Mouse (Mus musculus) MEL (cell line): ENCODE results near the gene Gtf3c3. TPM values are rescaled to one million over a fixed set of nuclear protein-coding genes. Genes with fewer than 3 reads are reported as not detected.

ENCODE experiments used
- DNase-seq: peaks from one replicate; pipeline ENCODE4 v3.0.0; 2011; ENCODE audit warnings: low read depth, low spot score
- H3K27ac ChIP-seq: 2 replicates; pipeline ENCODE4 v1.5.1; 2012; ENCODE audit warnings: low read depth, mild to moderate bottlenecking, control low read depth, low read length, moderate library complexity; ENCODE audit not compliant: control insufficient read depth
- H3K27me3 ChIP-seq, 2 experiments: fragments of 150-350 bp in 1 of 2; sonication (generic) in 1 of 2; 2 replicates each; pipeline ENCODE4 v1.6.1; 2012; ENCODE audit warnings: low read length in 2 of 2, mild to moderate bottlenecking in 2 of 2, improper control_type of control experiment in 1 of 2, moderate library complexity in 1 of 2; ENCODE audit not compliant: insufficient read depth in 2 of 2, control insufficient read depth in 1 of 2
- H3K36me3 ChIP-seq, 2 experiments: 2 replicates each; pipeline ENCODE4 v1.6.1; 2012 to 2014; ENCODE audit warnings: low read length in 2 of 2, improper control_type of control experiment in 1 of 2, inconsistent platforms in 1 of 2, mild to moderate bottlenecking in 1 of 2; ENCODE audit not compliant: insufficient read depth in 2 of 2, control insufficient read depth in 1 of 2
- H3K4me1 ChIP-seq, 2 experiments: fragments of 150-350 bp in 1 of 2; sonication (generic) in 1 of 2; 2 replicates each; pipeline ENCODE4 v1.6.1; 2012; ENCODE audit warnings: low read length in 2 of 2, improper control_type of control experiment in 1 of 2, mild to moderate bottlenecking in 1 of 2; ENCODE audit not compliant: insufficient read depth in 2 of 2, control insufficient read depth in 1 of 2
- H3K4me3 ChIP-seq, 2 experiments: fragments of 150-350 bp in 1 of 2; sonication (generic) in 1 of 2; 2 replicates each; pipeline ENCODE4 v1.5.1; 2012; ENCODE audit warnings: low read depth in 2 of 2, low read length in 2 of 2, mild to moderate bottlenecking in 2 of 2, moderate library complexity in 2 of 2, control low read depth in 1 of 2, improper control_type of control experiment in 1 of 2; ENCODE audit not compliant: control insufficient read depth in 1 of 2, insufficient read depth in 1 of 2
- H3K79me2 ChIP-seq: 2 replicates; pipeline ENCODE4 v1.6.1; 2012; ENCODE audit warnings: mild to moderate bottlenecking, low read length, moderate library complexity; ENCODE audit not compliant: control insufficient read depth, poor library complexity, insufficient read depth
- H3K9ac ChIP-seq: 2 replicates; pipeline ENCODE4 v1.6.1; 2012; ENCODE audit warnings: low read depth, mild to moderate bottlenecking, control low read depth, low read length, moderate library complexity; ENCODE audit not compliant: control insufficient read depth, poor library complexity, severe bottlenecking
- H3K9me3 ChIP-seq: fragments of 150-350 bp; sonication (generic); replicated peaks from 2 replicates; pipeline ENCODE4 v1.6.1; 2012; ENCODE audit warnings: mild to moderate bottlenecking, low read length, improper control_type of control experiment, moderate library complexity; ENCODE audit not compliant: insufficient read depth
- CHD2 ChIP-seq: IDR thresholded peaks from 2 replicates; pipeline ENCODE4 v1.6.1; 2011; ENCODE audit warnings: low read length, improper control_type of control experiment
- CTCF ChIP-seq, 3 experiments: IDR thresholded peaks in 2 of 3; conservative IDR thresholded peaks in 1 of 3; 2 replicates each; pipeline ENCODE4 v1.5.1; 2011 to 2012; ENCODE audit warnings: low read length in 3 of 3, low read depth in 2 of 3, mild to moderate bottlenecking in 2 of 3, improper control_type of control experiment in 1 of 3, inconsistent platforms in 1 of 3, mixed read lengths in 1 of 3, moderate library complexity in 1 of 3; ENCODE audit not compliant: control insufficient read depth in 1 of 3, insufficient read depth in 1 of 3, poor library complexity in 1 of 3, severe bottlenecking in 1 of 3
- EP300 ChIP-seq, 2 experiments: IDR thresholded peaks; 2 replicates each; pipeline ENCODE4 v1.6.1; 2011; ENCODE audit warnings: improper control_type of control experiment in 2 of 2, low read length in 2 of 2, low read depth in 1 of 2, mild to moderate bottlenecking in 1 of 2
- ETS1 ChIP-seq: IDR thresholded peaks from 2 replicates; pipeline ENCODE4 v1.6.1; 2012; ENCODE audit warnings: low read depth, mild to moderate bottlenecking, inconsistent platforms, low read length, improper control_type of control experiment, moderate library complexity
- GATA1 ChIP-seq: IDR thresholded peaks from 2 replicates; pipeline ENCODE4 v1.6.1; 2011; ENCODE audit warnings: low read depth, low read length, improper control_type of control experiment
- JUND ChIP-seq: IDR thresholded peaks from 2 replicates; pipeline ENCODE4 v1.6.1; 2011; ENCODE audit warnings: low read depth, mild to moderate bottlenecking, improper control_type of control experiment, low read length
- KAT2A ChIP-seq: conservative IDR thresholded peaks from 2 replicates; pipeline ENCODE4 v1.6.1; 2012; ENCODE audit warnings: low read depth, low read length, improper control_type of control experiment, inconsistent platforms
- MAFK ChIP-seq: IDR thresholded peaks from 2 replicates; pipeline ENCODE4 v1.6.1; 2011; ENCODE audit warnings: low read depth, mild to moderate bottlenecking, low read length, improper control_type of control experiment, borderline replicate concordance
- MAX ChIP-seq: IDR thresholded peaks from 2 replicates; pipeline ENCODE4 v1.6.1; 2011; ENCODE audit warnings: low read length, improper control_type of control experiment
- MAZ ChIP-seq: IDR thresholded peaks from 2 replicates; pipeline ENCODE4 v1.6.1; 2012; ENCODE audit warnings: low read depth, mild to moderate bottlenecking, inconsistent platforms, low read length, improper control_type of control experiment
- MEF2A ChIP-seq: IDR thresholded peaks from 2 replicates; pipeline ENCODE4 v1.6.1; 2014; ENCODE audit warnings: low read depth, mild to moderate bottlenecking, inconsistent platforms, low read length, improper control_type of control experiment; ENCODE audit not compliant: poor library complexity, insufficient replicate concordance, severe bottlenecking; ENCODE audit errors: extremely low read depth
- MXI1 ChIP-seq: IDR thresholded peaks from 2 replicates; pipeline ENCODE4 v1.6.1; 2011; ENCODE audit warnings: mild to moderate bottlenecking, low read depth, low read length, improper control_type of control experiment
- MYC ChIP-seq: IDR thresholded peaks from 2 replicates; pipeline ENCODE4 v1.6.1; 2011; ENCODE audit warnings: low read depth, mild to moderate bottlenecking, low read length, improper control_type of control experiment, moderate library complexity
- POLR2A ChIP-seq, 2 experiments: IDR thresholded peaks; 2 replicates each; pipeline ENCODE4 v1.6.1; 2011 to 2012; ENCODE audit warnings: low read length in 2 of 2, mild to moderate bottlenecking in 2 of 2, control low read depth in 1 of 2, improper control_type of control experiment in 1 of 2, low read depth in 1 of 2, moderate library complexity in 1 of 2; ENCODE audit not compliant: control insufficient read depth in 1 of 2, insufficient read depth in 1 of 2, poor library complexity in 1 of 2
- POLR2AphosphoS2 ChIP-seq: IDR thresholded peaks from 2 replicates; pipeline ENCODE4 v1.6.1; 2011; ENCODE audit warnings: low read length, improper control_type of control experiment
- POLR2AphosphoS5 ChIP-seq: IDR thresholded peaks from 2 replicates; pipeline ENCODE4 v1.6.1; 2012; ENCODE audit warnings: low read depth, borderline replicate concordance, mild to moderate bottlenecking, inconsistent platforms, low read length, moderate library complexity, mixed read lengths
- RCOR1 ChIP-seq: IDR thresholded peaks from 2 replicates; pipeline ENCODE4 v1.6.1; 2012; ENCODE audit warnings: low read depth, mild to moderate bottlenecking, inconsistent platforms, low read length, improper control_type of control experiment
- SIN3A ChIP-seq: IDR thresholded peaks from 2 replicates; pipeline ENCODE4 v1.6.1; 2012; ENCODE audit warnings: low read length, improper control_type of control experiment, inconsistent platforms
- TBP ChIP-seq: IDR thresholded peaks from 2 replicates; pipeline ENCODE4 v1.8.0; 2011; ENCODE audit warnings: low read depth, low read length, improper control_type of control experiment
- UBTF ChIP-seq: IDR thresholded peaks from 2 replicates; pipeline ENCODE4 v1.6.1; 2012; ENCODE audit warnings: low read depth, mild to moderate bottlenecking, inconsistent platforms, low read length, improper control_type of control experiment, moderate library complexity, borderline replicate concordance; ENCODE audit not compliant: insufficient read depth
- USF2 ChIP-seq, 2 experiments: IDR thresholded peaks; 2 replicates each; pipeline ENCODE4 v1.6.1; 2011 to 2012; ENCODE audit warnings: improper control_type of control experiment in 2 of 2, low read length in 2 of 2, borderline replicate concordance in 1 of 2, inconsistent platforms in 1 of 2, low read depth in 1 of 2, mild to moderate bottlenecking in 1 of 2; ENCODE audit not compliant: insufficient read depth in 1 of 2
- ZC3H11A ChIP-seq: IDR thresholded peaks from 2 replicates; pipeline ENCODE4 v1.6.1; 2012; ENCODE audit warnings: low read depth, mild to moderate bottlenecking, inconsistent platforms, low read length, improper control_type of control experiment
- polyA plus RNA-seq, 2 experiments: library from polyadenylated mRNA; stranded (reverse) in 1 of 2; unstranded in 1 of 2; fragments of >175 nt in 1 of 2; fragments of >200 nt in 1 of 2; gene quantifications; 2 replicates each; pipeline versions ENCODE4 v1.2.1 to v1.2.4; 2012; ENCODE audit warnings: low replicate concordance in 2 of 2, low read depth in 1 of 2; ENCODE audit not compliant: insufficient read length in 2 of 2, insufficient read depth in 1 of 2, missing spikeins in 1 of 2
- total RNA-seq: library from RNA; depleted of rRNA; stranded (reverse); fragments of 300-350 nt; gene quantifications from 2 replicates; pipeline ENCODE4 v1.2.3, GENCODE M21; 2012

Gtf3c3 gene
- total and polyA plus RNA-seq, 3 experiments: 12.1 to 13.8 TPM; not detected in 1

DNA sequence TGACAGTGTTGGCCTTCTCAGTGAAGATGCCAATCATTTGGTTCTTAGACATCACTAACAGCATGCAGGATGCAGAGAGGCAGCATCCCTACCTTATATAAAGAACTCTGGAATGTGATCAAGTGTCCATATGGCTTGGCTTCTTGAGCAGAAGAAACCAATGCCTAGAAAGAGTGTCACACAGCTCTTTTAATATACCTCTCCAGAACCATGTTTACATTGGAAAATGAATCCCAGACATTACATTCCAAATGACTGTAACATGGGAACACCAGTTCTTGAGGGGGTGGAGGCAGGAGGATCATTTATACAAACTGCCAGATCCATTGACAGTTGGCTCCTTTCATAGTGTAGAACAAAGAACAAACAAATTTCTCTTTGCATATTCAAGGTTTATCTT is 29.9 kb upstream of the Gtf3c3 start:
- no peaks in the 10 kb centered on the region for H3K36me3 ChIP-seq
- TF ChIP-seq GATA1 (no peak), MAZ (no peak), JUND (no peak), MEF2A (no peak), ZC3H11A (no peak), CTCF (IDR thresholded peaks at IDR 0.05 in 2 of 3, conservative IDR thresholded peaks at IDR 0.05 in 1 of 3; ENCODE audit: control insufficient read depth in 1 of 3, insufficient read depth in 1 of 3, low read depth in 2 of 3, low read length in 3 of 3, poor library complexity in 1 of 3, severe bottlenecking in 1 of 3) (no peak), CHD2 (no peak)
- DNase-seq: no peak
- H3K4me1 ChIP-seq: no peaks in the 10 kb centered on the region
- no peak overlapping the region for H3K4me3 ChIP-seq
- no peak overlapping the region for H3K27ac ChIP-seq
- no peaks in the 10 kb centered on the region for H3K27me3 ChIP-seq
- no peaks in the 10 kb centered on the region for H3K9me3 ChIP-seq
- H3K9ac ChIP-seq: no peak overlapping the region
- no peaks in the 10 kb centered on the region for H3K79me2 ChIP-seq

DNA sequence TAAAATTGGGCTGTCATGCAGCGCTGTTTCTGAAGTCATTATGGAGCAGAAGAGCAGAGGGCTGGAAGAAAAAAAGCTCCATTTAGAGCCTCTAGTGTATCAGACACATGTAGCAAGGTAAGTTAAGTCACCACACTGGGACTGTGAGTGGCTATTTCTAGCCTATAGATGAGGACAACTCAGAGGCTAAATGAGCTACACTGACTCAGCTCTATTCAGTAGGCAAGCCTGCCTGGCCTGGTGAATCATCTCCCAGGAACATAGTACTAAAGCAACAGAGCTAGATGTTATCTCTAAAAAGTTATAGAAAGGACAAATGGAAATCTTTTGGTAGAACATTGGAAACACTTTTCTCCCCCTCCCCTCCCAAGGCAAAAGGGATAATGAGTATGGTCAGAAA is 28.6 kb upstream of the Gtf3c3 start:
- no peak overlapping the region for H3K27ac ChIP-seq
- no peaks in the 10 kb centered on the region for H3K4me1 ChIP-seq
- no peaks in the 10 kb centered on the region for H3K36me3 ChIP-seq
- H3K4me3 ChIP-seq: no peak overlapping the region
- H3K9me3 ChIP-seq: no peaks in the 10 kb centered on the region
- no peak overlapping the region for H3K9ac ChIP-seq
- no peaks in the 10 kb centered on the region for H3K79me2 ChIP-seq
- no peak for TF ChIP-seq TBP
- TF ChIP-seq MAX: no peak
- no peak for TF ChIP-seq MAZ
- TF ChIP-seq SIN3A: no peak
- no peak for TF ChIP-seq MXI1
- no peak for TF ChIP-seq ETS1
- no peak for TF ChIP-seq POLR2AphosphoS5
- TF ChIP-seq POLR2A (IDR thresholded peaks at IDR 0.05; ENCODE audit: control insufficient read depth in 1 of 2, insufficient read depth in 1 of 2, low read depth in 1 of 2, low read length in 2 of 2, poor library complexity in 1 of 2): no peak
- no peak for TF ChIP-seq MYC
- TF ChIP-seq MAFK: no peak
- TF ChIP-seq POLR2AphosphoS2: no peak
- TF ChIP-seq RCOR1: no peak
- no peak for DNase-seq
- H3K27me3 ChIP-seq: no peaks in the 10 kb centered on the region

DNA sequence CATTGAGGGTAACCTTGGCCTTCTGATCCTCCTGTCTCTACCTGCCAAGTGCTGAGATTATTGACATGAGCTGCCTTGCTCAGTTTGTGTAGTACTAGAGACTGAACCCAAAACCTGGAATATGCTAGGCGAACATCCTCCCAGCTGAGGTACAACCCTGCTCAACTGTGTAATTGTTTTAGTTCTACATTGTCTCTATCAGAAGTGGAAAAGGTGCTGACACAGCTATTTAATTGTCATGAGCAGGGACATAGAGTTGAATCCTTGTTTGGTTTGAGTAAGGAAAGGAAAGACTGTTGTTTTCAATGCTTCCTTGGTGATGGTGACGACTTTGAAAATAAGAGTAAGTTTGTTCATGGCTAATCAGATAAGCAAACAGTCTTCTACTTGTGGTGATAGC is 13.3 kb upstream of the Gtf3c3 start:
- no peak overlapping the region for H3K27ac ChIP-seq
- no peak overlapping the region for H3K9ac ChIP-seq
- TF ChIP-seq KAT2A (no peak), EP300 (IDR thresholded peaks at IDR 0.05; ENCODE audit: low read depth in 1 of 2, low read length in 2 of 2) (no peak), MYC (no peak), UBTF (no peak), USF2 (IDR thresholded peaks at IDR 0.05; ENCODE audit: borderline replicate concordance in 1 of 2, insufficient read depth in 1 of 2, low read depth in 1 of 2, low read length in 2 of 2) (no peak)
- DNase-seq: no peak
- H3K79me2 ChIP-seq: no peaks in the 10 kb centered on the region
- no peaks in the 10 kb centered on the region for H3K9me3 ChIP-seq
- no peak overlapping the region for H3K4me3 ChIP-seq
- peaks cover 0 to 4% of the 10 kb centered on the region in 2 experiments; a peak in 2 of 4 replicates for H3K27me3 ChIP-seq
- H3K4me1 ChIP-seq: no peaks in the 10 kb centered on the region
- no peaks in the 10 kb centered on the region for H3K36me3 ChIP-seq
